ENCODE assay signal across 8 mouse cellular contexts in genomic region chr8:70488931-70489470, GRCm38 (mm10). TPM values are rescaled to one million over a fixed set of nuclear protein-coding genes. Genes with fewer than 3 reads are reported as not detected.
A peak's percentile ranks its signal among the peaks of the same experiment; 100 is the strongest.
DNase-seq lines count a peak whose midpoint lies in the region; ATAC-seq and TF ChIP-seq lines count a peak whose summit lies in the region.

No protein-coding gene starts in this region.

- H3K9me3 ChIP-seq in liver, embryonic 11.5 days (ENCODE audit: control insufficient read depth, low read length): no peaks in the 10 kb centered on the region
- H3K9me3 ChIP-seq in embryonic facial prominence, embryonic 14.5 days (ENCODE audit: control insufficient read depth, low read length): no peaks in the 10 kb centered on the region
- no peaks in the 10 kb centered on the region for H3K9me3 ChIP-seq in limb, embryonic 10.5 days (replicated peaks)
- H3K9me3 ChIP-seq in neural tube, embryonic 13.5 days: no peaks in the 10 kb centered on the region

- H3K27me3 ChIP-seq in liver, embryonic 11.5 days (replicated peaks; ENCODE audit: control insufficient read depth, insufficient read depth, low read length): peaks cover 100% of the 10 kb centered on the region
- H3K27me3 ChIP-seq in embryonic facial prominence, embryonic 14.5 days (replicated peaks; ENCODE audit: control insufficient read depth, insufficient read depth, low read length): peaks cover 83% of the 10 kb centered on the region
- H3K27me3 ChIP-seq in limb, embryonic 10.5 days (ENCODE audit: low read depth, poor library complexity, severe bottlenecking): peaks cover 94% of the 10 kb centered on the region
- H3K27me3 ChIP-seq in neural tube, embryonic 13.5 days: peaks cover 95% of the 10 kb centered on the region
- peaks cover 12% of the 10 kb centered on the region; the same call in 1 of the 2 replicates for H3K27me3 ChIP-seq in kidney, adult 2 months (replicated peaks; ENCODE audit: control insufficient read depth, insufficient read depth, low read length)

- 3% methylated on average over 14 of the region's 14 CpGs for WGBS in liver, embryonic 11.5 days
- whole genome bisulfite sequencing in embryonic facial prominence, embryonic 14.5 days: 4% methylated on average over 13 of the region's 14 CpGs
- WGBS in limb, embryonic 10.5 days: under 1% methylated on average over 14 of the region's 14 CpGs
- WGBS in neural tube, embryonic 13.5 days: 3% methylated on average over 14 of the region's 14 CpGs
- WGBS in kidney, adult 2 months: 11% methylated on average over 14 of the region's 14 CpGs

- no peak for DNase-seq in liver, embryonic 11.5 days (ENCODE audit: low spot score)
- DNase-seq in liver: no peak
- DNase-seq in embryonic facial prominence, embryonic 14.5 days (ENCODE audit: low spot score): no peak
- DNase-seq in limb, embryonic 10.5 days (ENCODE audit: low spot score): peak; percentile 63
- DNase-seq in urinary bladder, postnatal 14 days (ENCODE audit: low spot score): no peak
- no peak for DNase-seq in left cerebral cortex, postnatal 14 days (ENCODE audit: low spot score in 2 of 2)
- no peak for DNase-seq in kidney, adult 2 months

- H3K27ac ChIP-seq in liver, embryonic 11.5 days (ENCODE audit: low read depth, low read length): no peak overlapping the region
- no peak overlapping the region; the same call in 1 of the 2 replicates for H3K27ac ChIP-seq in embryonic facial prominence, embryonic 14.5 days (replicated peaks; ENCODE audit: low read depth, low read length)
- H3K27ac ChIP-seq in limb, embryonic 10.5 days: peak overlapping the region; percentile 94
- no peak overlapping the region for H3K27ac ChIP-seq in neural tube, embryonic 13.5 days (replicated peaks)
- H3K27ac ChIP-seq in kidney, adult 2 months (ENCODE audit: insufficient read depth, low read depth, low read length): no peak overlapping the region

- intact Hi-C loops in left cerebral cortex, postnatal 14 days (cut with DNase I): no loop called here

- H3K36me3 ChIP-seq in liver, embryonic 11.5 days (ENCODE audit: control insufficient read depth, insufficient read depth, low read length): no peaks in the 10 kb centered on the region
- no peaks in the 10 kb centered on the region for H3K36me3 ChIP-seq in embryonic facial prominence, embryonic 14.5 days (ENCODE audit: control insufficient read depth, insufficient read depth, low read length)
- no peaks in the 10 kb centered on the region for H3K36me3 ChIP-seq in limb, embryonic 10.5 days
- H3K36me3 ChIP-seq in neural tube, embryonic 13.5 days: no peaks in the 10 kb centered on the region
- H3K36me3 ChIP-seq in kidney, adult 2 months (ENCODE audit: control insufficient read depth, insufficient read depth, low read length): no peaks in the 10 kb centered on the region

- no peak overlapping the region for H3K9ac ChIP-seq in liver, embryonic 11.5 days (ENCODE audit: low read depth, low read length)
- H3K9ac ChIP-seq in embryonic facial prominence, embryonic 14.5 days (ENCODE audit: low read depth, low read length): peak overlapping the region; percentile 52
- no peak overlapping the region for H3K9ac ChIP-seq in neural tube, embryonic 13.5 days

- no peak for TF ChIP-seq POLR2A in kidney, adult 2 months (IDR thresholded peaks at IDR 0.05; ENCODE audit: low read depth, low read length)

- H3K4me2 ChIP-seq in liver, embryonic 11.5 days: peak overlapping the region; percentile 62
- H3K4me2 ChIP-seq in embryonic facial prominence, embryonic 14.5 days (ENCODE audit: low read depth, low read length): peak overlapping the region; percentile 69
- H3K4me2 ChIP-seq in neural tube, embryonic 13.5 days: peak overlapping the region; percentile 38

- TF ChIP-seq CTCF in kidney, adult 2 months (conservative IDR thresholded peaks at IDR 0.05; ENCODE audit: insufficient read depth, insufficient read length, low read depth, low read length): no peak

- peaks cover 40% of the 10 kb centered on the region for H3K4me1 ChIP-seq in liver, embryonic 11.5 days (replicated peaks; ENCODE audit: control insufficient read depth, insufficient read depth, low read length)
- peaks cover 50% of the 10 kb centered on the region for H3K4me1 ChIP-seq in embryonic facial prominence, embryonic 14.5 days (ENCODE audit: control insufficient read depth, insufficient read depth, low read length)
- H3K4me1 ChIP-seq in limb, embryonic 10.5 days: peaks cover 87% of the 10 kb centered on the region
- H3K4me1 ChIP-seq in neural tube, embryonic 13.5 days (replicated peaks): peaks cover 68% of the 10 kb centered on the region
- H3K4me1 ChIP-seq in kidney, adult 2 months (ENCODE audit: control insufficient read depth, insufficient read depth, low read length): no peaks in the 10 kb centered on the region

- ATAC-seq in liver, embryonic 11.5 days (replicated peaks; ENCODE audit: low FRiP score): no peak
- ATAC-seq in embryonic facial prominence, embryonic 14.5 days (ENCODE audit: low read depth): no peak
- ATAC-seq in neural tube, embryonic 13.5 days (ENCODE audit: low read depth): no peak

- H3K4me3 ChIP-seq in liver, embryonic 11.5 days (ENCODE audit: low read depth, low read length): peak overlapping the region; percentile 32
- H3K4me3 ChIP-seq in embryonic facial prominence, embryonic 14.5 days (ENCODE audit: low read depth, low read length): peak overlapping the region; percentile 33
- H3K4me3 ChIP-seq in limb, embryonic 10.5 days: peak overlapping the region; percentile 76
- H3K4me3 ChIP-seq in neural tube, embryonic 13.5 days: peak overlapping the region; percentile 26
- H3K4me3 ChIP-seq in kidney, adult 2 months (ENCODE audit: insufficient read depth, low read depth, low read length): no peak overlapping the region

RNA-seq across cellular contexts. Expression of gene Tmem59l, which starts 1.8 kb away (rescaled TPM):
- polyA plus RNA-seq in liver, embryonic 11.5 days (2014; fragmentation: Nextera tagmentation; extraction: Ambion mirVana): 0.87 and 1.1 TPM in 2 replicates
- polyA plus RNA-seq in embryonic facial prominence, embryonic 14.5 days (2014; fragmentation: Nextera tagmentation; extraction: Ambion mirVana): 10.2 and 14.5 TPM in 2 replicates
- 22.4 and 23.7 TPM in 2 replicates for polyA plus RNA-seq in limb, embryonic 10.5 days (2016; fragmentation: Nextera tagmentation; extraction: Ambion mirVana)
- 78.4 and 89.7 TPM in 2 replicates for polyA plus RNA-seq in neural tube, embryonic 13.5 days (2015; fragmentation: Nextera tagmentation; extraction: Ambion mirVana)
- 100 to 1,000 TPM; 217 to 225 TPM for total RNA-seq in left cerebral cortex, postnatal 14 days (2021)
- polyA plus RNA-seq in kidney, adult 2 months (2012; rRNA removed): 0.20 and 0.44 TPM in 2 replicates

RNA-seq across cellular contexts. Expression of gene Crlf1, which starts 4.0 kb away (rescaled TPM):
- 3.8 and 5.4 TPM in 2 replicates for polyA plus RNA-seq in liver, embryonic 11.5 days (2014; fragmentation: Nextera tagmentation; extraction: Ambion mirVana)
- polyA plus RNA-seq in embryonic facial prominence, embryonic 14.5 days (2014; fragmentation: Nextera tagmentation; extraction: Ambion mirVana): 67.3 and 68.1 TPM in 2 replicates
- polyA plus RNA-seq in limb, embryonic 10.5 days (2016; fragmentation: Nextera tagmentation; extraction: Ambion mirVana): 79.8 and 126 TPM in 2 replicates
- polyA plus RNA-seq in neural tube, embryonic 13.5 days (2015; fragmentation: Nextera tagmentation; extraction: Ambion mirVana): 3.6 and 4.6 TPM in 2 replicates
- 1 to 10 TPM; 5.8 to 7.5 TPM for total RNA-seq in left cerebral cortex, postnatal 14 days (2021)
- 2.6 TPM in 2 replicates for polyA plus RNA-seq in kidney, adult 2 months (2012; rRNA removed)

RNA-seq across cellular contexts. Expression of gene Klhl26, which starts 12.2 kb away (rescaled TPM):
- 13.0 and 16.8 TPM in 2 replicates for polyA plus RNA-seq in liver, embryonic 11.5 days (2014; fragmentation: Nextera tagmentation; extraction: Ambion mirVana)
- 18.7 and 21.5 TPM in 2 replicates for polyA plus RNA-seq in embryonic facial prominence, embryonic 14.5 days (2014; fragmentation: Nextera tagmentation; extraction: Ambion mirVana)
- polyA plus RNA-seq in limb, embryonic 10.5 days (2016; fragmentation: Nextera tagmentation; extraction: Ambion mirVana): 24.1 and 29.0 TPM in 2 replicates
- 25.6 and 27.6 TPM in 2 replicates for polyA plus RNA-seq in neural tube, embryonic 13.5 days (2015; fragmentation: Nextera tagmentation; extraction: Ambion mirVana)
- 10 to 100 TPM; 37.2 to 37.9 TPM for total RNA-seq in left cerebral cortex, postnatal 14 days (2021)
- 20.2 and 29.7 TPM in 2 replicates for polyA plus RNA-seq in kidney, adult 2 months (2012; rRNA removed)

RNA-seq across cellular contexts. Expression of gene Rex1bd, which starts 17.6 kb away (rescaled TPM):
- polyA plus RNA-seq in liver, embryonic 11.5 days (2014; fragmentation: Nextera tagmentation; extraction: Ambion mirVana): 113 and 120 TPM in 2 replicates
- 144 and 148 TPM in 2 replicates for polyA plus RNA-seq in embryonic facial prominence, embryonic 14.5 days (2014; fragmentation: Nextera tagmentation; extraction: Ambion mirVana)
- polyA plus RNA-seq in limb, embryonic 10.5 days (2016; fragmentation: Nextera tagmentation; extraction: Ambion mirVana): 126 and 143 TPM in 2 replicates
- polyA plus RNA-seq in neural tube, embryonic 13.5 days (2015; fragmentation: Nextera tagmentation; extraction: Ambion mirVana): 143 and 153 TPM in 2 replicates
- 10 to 100 TPM; 96.6 to 99.7 TPM for total RNA-seq in left cerebral cortex, postnatal 14 days (2021)
- 161 and 177 TPM in 2 replicates for polyA plus RNA-seq in kidney, adult 2 months (2012; rRNA removed)

RNA-seq across cellular contexts. Expression of gene Uba52, which starts 21.6 kb away (rescaled TPM):
- polyA plus RNA-seq in liver, embryonic 11.5 days (2014; fragmentation: Nextera tagmentation; extraction: Ambion mirVana): 1,024 and 1,077 TPM in 2 replicates
- 991 and 1,091 TPM in 2 replicates for polyA plus RNA-seq in embryonic facial prominence, embryonic 14.5 days (2014; fragmentation: Nextera tagmentation; extraction: Ambion mirVana)
- 877 and 996 TPM in 2 replicates for polyA plus RNA-seq in limb, embryonic 10.5 days (2016; fragmentation: Nextera tagmentation; extraction: Ambion mirVana)
- 787 and 800 TPM in 2 replicates for polyA plus RNA-seq in neural tube, embryonic 13.5 days (2015; fragmentation: Nextera tagmentation; extraction: Ambion mirVana)
- total RNA-seq in left cerebral cortex, postnatal 14 days (2021): 1,000 to 10,000 TPM in 1 of 2 experiments, 100 to 1,000 TPM in 1; 967 to 1,028 TPM
- polyA plus RNA-seq in kidney, adult 2 months (2012; rRNA removed): 620 and 835 TPM in 2 replicates

Comparison
In these comparisons a context has a peak if more than half of its experiments do, and no peak if none do; other contexts are left out.
1. RNA of gene Crlf1, which starts 4.0 kb away (polyA plus RNA-seq): 79.8 to 126 TPM in limb, embryonic 10.5 days and 67.3 to 68.1 TPM in embryonic facial prominence, embryonic 14.5 days; 3.8 to 5.4 TPM in liver, embryonic 11.5 days, 3.6 to 4.6 TPM in neural tube, embryonic 13.5 days and 2.6 TPM in kidney, adult 2 months; every median in the first group is over 10 times any median in the second.
2. Peak in every context shown above with its lines, with median percentiles within 50 percentile points of each other: H3K4me2 ChIP-seq.